Mouse (Mus musculus) CD4-positive, CD25-positive, alpha-beta regulatory T cell, adult 2 months (primary cell): ENCODE results near the gene Rrh.
A peak's percentile ranks its signal among the peaks of the same experiment; 100 is the strongest.

Experiments used
- DNase-seq: peaks from one replicate; pipeline ENCODE4 v3.0.0-alpha.2; 2012; ENCODE audit warnings: low read depth, low spot score

Rrh gene

GRCm38 (mm10) chr3:129822206-129822775 is at the start of gene Rrh:
Gene Rrh, minus strand, starts transcription at chr3:129822587.
- no peak for DNase-seq

DNA sequence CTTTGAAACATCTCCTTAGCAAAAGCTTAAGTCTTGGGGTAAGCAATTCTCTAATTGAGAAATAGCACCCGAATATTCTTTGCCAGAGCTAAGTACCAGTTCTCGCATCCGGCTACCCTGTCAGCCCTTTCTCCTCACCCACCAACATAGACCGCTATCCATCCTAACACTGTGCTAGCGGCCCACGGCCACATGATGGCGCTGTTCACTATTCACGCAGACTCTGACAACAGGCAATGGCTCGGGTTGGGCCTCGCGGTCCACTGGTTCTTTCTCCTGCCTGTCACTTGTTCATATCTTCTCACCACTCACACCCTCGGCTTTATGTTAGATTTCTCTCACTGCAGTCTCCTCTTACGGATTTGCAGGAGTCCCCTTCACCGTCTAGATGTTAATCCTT is 41.3 kb upstream of the Rrh start:
- peak; percentile 74 for DNase-seq

DNA sequence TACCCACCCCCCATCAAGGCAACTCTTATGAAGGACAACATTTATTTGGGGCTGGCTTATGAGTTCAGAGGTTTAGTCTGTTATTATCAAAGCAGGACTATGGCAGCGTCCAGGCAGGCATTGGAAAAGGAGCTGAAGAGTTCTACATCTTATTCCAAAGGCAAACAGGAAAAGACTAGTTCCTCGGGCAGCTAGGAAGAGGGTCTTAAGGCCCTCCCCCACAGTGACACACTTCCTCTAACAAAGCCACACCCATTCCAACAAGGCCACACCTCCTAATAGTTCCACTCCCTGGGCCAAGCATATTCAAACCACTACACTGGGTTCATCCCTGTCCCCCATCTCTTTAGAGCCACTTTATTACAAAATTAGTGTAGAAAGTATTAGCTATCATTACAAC is 40.2 kb upstream of the Rrh start:
- no peak for DNase-seq

- DNase-seq: no peak
Observed at GRCm38 (mm10) chr3:129846846-129847245, 24.5 kb upstream of the Rrh start.

DNA sequence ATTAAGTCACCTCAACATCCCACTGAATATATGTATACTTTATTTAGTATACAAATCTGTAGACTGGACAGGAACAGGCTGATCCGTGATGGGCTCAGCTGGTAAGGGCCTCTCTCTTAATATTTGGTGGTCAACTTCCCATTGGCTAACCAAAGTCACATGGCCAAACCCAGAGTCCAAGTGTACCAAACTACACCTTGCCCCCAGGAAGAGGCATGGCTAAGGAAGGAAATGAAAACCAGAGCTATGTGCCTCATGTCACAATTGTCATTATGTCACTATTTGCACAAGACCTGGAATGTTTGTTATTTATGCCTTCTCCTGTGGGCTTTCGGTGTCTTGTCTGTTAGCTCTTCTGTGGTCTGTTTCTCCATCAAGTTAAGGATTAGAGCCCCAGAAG is 23.5 kb upstream of the Rrh start:
- no peak for DNase-seq

DNA sequence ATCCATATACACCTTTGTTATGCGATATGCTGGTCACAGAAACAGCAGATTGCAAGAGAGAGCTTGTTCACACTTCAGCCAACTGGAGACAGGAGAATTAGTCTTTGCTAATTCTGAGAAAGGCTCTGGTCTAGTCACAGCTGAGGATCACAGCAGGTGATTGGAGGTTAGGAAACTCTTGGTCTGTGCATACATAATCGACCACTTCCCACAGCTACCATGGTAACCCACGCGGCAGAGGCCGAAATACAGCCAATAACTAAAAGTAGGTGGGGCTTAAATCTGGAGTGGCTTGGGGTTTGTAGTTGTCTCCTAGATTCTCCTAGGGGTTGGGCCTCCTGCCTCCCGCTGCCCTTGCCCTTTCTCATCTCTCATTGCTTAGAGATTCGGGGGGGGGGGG is 15.6 kb upstream of the Rrh start:
- DNase-seq: no peak

DNA sequence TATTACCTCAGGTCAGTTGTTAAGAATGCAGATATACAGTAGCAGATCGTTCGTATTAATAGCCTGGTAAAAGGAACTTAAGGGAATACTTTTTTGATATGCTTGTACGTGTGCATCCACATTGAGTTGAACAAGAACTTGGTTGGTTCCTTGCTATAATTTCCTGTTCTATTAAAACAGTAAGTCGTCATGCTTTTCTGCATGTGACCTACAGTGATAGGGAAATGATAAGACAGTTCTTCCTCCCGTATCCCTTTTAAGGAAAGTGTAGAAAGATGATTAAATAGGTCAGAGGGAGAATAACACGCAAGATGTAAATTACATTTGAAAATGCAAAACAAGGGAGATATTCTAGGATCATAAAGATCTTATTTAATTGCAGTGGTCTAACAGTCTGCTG is 14.6 kb upstream of the Rrh start:
- DNase-seq: no peak

DNA sequence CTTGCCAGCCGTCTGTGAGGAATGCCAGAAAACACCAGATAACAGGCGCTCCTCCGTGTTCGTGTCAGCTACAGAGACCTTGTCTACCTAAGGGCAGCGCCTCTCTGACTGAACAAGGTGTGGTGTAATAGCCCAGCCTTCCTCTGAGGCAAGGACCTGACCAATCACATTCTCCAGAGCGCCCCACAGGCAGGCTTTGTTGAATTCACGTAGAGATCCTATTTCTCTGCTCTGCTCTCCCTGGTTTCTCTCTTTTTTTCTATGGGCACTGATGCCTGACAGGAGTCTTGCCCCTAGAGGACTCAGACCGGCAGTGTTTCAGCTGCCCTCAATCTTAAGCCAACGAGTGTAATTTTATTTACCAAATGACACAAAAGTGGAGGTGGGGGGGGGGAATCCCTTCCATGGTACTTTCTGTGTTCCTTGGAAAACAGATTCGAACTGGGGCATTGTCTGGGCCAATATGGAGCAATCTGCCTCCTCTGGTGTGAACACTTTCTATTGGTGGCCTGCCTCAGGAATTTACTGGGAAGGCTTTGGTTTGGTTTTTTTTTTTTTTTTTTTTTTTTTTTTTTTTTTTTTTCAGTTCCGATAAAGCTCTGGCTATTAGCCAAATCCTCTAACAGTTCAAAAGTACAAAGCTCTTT is 13.8 kb upstream of the Rrh start:
- DNase-seq: no peak

DNA sequence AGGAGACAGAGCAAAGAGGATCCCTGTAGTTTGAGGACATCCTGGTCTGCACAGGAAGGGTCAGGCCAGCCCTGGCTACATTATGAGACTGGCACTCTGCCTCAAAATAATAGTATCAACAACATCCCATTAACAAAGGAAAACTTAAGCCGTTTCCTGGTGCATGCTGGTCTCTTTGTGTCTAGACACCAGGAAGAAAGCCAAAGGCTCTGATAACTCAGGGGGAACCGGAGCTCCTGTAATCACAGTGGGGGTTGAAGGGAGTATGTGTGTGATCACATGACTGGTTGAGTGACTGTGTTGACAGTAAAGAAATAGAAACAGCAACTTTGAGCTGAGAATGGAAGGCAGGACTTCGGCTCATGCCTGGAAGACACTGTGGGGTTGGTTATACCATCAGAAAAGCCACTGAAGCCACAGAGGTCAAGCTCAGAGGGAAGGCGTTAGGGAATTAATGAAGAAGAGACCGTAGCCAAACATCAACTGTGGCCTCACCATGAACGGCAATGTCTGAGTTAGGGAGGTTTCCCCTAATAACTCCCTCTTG is 13.1 kb upstream of the Rrh start, which contains the start of gene Cfi:
Gene Cfi, plus strand, starts transcription at position 497 of the 547 bp plus-strand sequence.
- DNase-seq: no peak

- peak; percentile 99 for DNase-seq
Observed at GRCm38 (mm10) chr3:129831035-129831568, 8.7 kb upstream of the Rrh start, which contains the start of gene Gar1. Gene Gar1, minus strand, starts transcription at chr3:129831396.

GRCm38 (mm10) chr3:129830626-129831025 is 8.2 kb upstream of the Rrh start:
- DNase-seq: peak; percentile 66

GRCm38 (mm10) chr3:129827691-129828090 is 5.3 kb upstream of the Rrh start:
- no peak for DNase-seq

- no peak for DNase-seq
Observed at GRCm38 (mm10) chr3:129826691-129827090, 4.3 kb upstream of the Rrh start.

DNA sequence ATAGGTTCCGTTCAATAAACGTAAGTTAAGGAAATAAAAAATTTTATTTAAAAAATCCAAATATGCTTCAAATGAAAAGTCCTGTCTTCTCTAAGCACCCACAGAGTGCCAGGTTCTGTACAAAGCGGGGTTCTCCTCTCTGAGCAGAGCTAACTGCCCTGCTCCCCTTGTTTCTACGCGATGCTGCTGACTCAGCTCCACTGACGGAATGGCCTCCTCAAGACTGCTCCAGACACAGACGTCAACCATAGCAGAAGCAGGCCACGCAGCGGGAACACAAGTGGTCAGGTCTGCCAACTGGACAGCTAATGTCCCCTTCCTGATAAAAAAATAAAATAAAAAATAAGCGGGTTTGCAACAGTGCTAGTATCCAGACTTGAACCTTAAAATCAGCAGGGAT is 2.5 kb upstream of the Rrh start:
- no peak for DNase-seq

DNA sequence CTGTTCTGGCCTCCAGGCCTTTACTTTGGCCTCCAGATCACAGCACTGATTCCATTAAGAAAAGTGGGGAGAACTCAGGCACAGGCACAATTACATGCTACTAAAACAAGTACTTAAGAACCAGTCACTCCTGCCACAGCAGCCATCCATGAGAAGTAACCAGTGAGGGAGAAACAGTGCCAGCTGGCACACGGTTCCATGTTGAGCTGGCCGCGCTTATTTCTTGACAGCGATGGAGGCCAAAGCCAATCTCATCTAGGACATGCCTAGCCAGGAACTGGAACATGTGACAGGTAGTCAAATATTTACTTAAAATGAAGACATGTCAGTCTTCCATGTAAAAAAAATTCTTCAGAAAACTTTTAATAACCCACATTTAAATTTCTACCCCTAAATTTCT is 1.8 kb upstream of the Rrh start:
- no peak for DNase-seq

DNA sequence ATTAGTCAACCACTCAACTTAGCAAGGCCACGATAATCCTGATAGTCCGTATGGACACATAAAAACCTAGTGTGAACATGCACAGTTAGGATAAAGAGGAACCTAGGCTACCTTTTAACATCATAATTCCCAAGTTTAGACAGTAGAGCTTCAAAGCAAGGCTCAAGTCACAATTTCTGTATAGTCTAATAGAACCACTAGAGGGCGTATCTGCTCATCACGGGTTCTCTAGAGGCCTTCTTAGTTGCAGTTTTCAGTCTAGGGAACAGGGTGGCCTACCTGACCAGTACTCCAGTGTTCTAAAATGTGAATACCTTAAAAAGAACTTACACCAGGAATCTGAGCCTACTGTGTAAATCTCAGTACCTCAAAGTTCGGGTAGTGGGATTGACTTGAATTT is 906 bp upstream of the Rrh start:
- DNase-seq: peak; percentile 71

- DNase-seq: no peak
Observed at GRCm38 (mm10) chr3:129821736-129822135, 651 bp downstream of the Rrh start.

DNA sequence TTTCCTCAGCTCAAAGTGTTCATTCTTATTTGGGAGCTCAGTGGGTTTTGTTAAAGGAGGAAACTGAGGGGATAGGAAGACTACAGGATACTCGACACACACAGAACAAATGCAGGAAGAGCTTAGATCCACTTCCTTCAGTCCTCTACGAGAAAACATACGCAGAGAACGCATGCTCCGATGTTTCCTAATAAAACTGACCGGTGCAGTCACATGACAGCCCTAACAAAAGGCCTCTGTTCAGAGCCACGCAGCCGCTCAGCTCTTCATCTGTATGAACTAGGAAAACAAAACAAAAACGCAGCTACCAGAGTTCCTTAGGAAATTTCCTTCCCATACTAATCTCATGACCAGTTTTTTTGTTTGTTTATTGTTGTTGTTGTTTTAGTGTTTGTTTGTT is 1.5 kb downstream of the Rrh start:
- DNase-seq: no peak

DNA sequence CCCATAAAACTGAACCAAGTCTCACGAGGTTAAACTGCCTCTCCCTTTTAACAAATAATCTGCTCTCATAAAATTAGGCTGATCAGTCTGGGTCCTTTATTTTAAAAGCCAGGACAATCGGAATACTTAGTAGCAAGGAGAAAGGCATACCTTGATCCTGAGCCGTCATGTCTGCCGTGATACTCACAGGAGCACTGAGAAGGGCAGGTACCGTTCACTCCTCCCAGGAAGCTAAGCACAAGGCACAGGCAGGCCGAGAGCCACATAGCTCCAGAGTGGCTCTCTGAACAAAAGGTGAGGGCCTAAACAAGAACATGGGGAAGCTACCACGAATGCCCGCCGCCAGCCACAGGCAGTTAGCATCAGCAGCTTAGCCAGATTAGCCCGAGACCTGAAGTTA is 18.6 kb downstream of the Rrh start, which contains the start of gene Lrit3:
Gene Lrit3, minus strand, starts transcription at position 266 of the 400 bp plus-strand sequence.
- DNase-seq: no peak

- no peak for DNase-seq
Observed at GRCm38 (mm10) chr3:129799011-129799410, 23.4 kb downstream of the Rrh start.

GRCm38 (mm10) chr3:129798551-129798950 is 23.8 kb downstream of the Rrh start:
- no peak for DNase-seq

DNA sequence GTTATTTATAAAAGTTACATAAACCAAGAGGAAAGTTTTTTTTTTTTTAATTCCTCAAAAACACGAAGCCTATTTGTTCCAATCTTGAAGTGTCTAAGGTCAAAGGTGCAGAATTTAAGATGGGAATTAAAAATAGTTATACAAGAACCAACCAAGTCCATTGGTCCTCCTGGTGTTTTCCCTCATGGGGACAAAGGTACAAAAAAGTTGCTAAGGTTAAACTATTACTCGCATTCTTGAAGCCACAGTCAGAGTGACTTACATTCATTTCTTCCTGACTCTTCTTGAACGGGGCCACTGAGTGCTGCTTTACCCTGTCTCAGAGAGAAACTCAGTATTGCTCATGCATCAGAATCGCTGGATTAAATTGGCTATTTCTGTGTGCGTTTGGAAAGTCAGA is 25.0 kb downstream of the Rrh start:
- DNase-seq: no peak

- DNase-seq: no peak
Observed at GRCm38 (mm10) chr3:129793801-129794200, 28.6 kb downstream of the Rrh start.
